22 mouse cellular contexts compared by ENCODE assay signal in genomic region chr12:110523526-110523925, GRCm38 (mm10).
"Had no signal": no experiment of that assay in that cellular context is flagged by ENCODE, and none has a peak within 500 bp of the region (broad histone marks: within the 10 kb centered on the region; RNA-seq: fewer than 3 reads in every experiment).

No protein-coding gene starts in this region.

- H3K27me3 ChIP-seq: kidney, embryonic 15.5 days; limb, embryonic 13.5 days; liver, embryonic 12.5 days; liver, embryonic 15.5 days; lung, embryonic 15.5 days; megakaryocyte, embryonic 14.5 days; midbrain, embryonic 13.5 days; neural tube, embryonic 13.5 days had no signal

- H3K4me1 ChIP-seq: limb, embryonic 10.5 days; liver, embryonic 12.5 days; liver, embryonic 15.5 days; lung, embryonic 15.5 days; midbrain, embryonic 10.5 days; midbrain, embryonic 13.5 days had no signal

- H3K9me3 ChIP-seq: kidney, embryonic 15.5 days; limb, embryonic 10.5 days; limb, embryonic 13.5 days; liver, embryonic 12.5 days; liver, embryonic 15.5 days; lung, embryonic 15.5 days; midbrain, embryonic 10.5 days; midbrain, embryonic 13.5 days; neural tube, embryonic 13.5 days had no signal

- H3K4me3 ChIP-seq: kidney, embryonic 15.5 days; layer of hippocampus, adult 2 months; limb, embryonic 10.5 days; limb, embryonic 13.5 days; liver, embryonic 12.5 days; liver, embryonic 15.5 days; lung, embryonic 15.5 days; megakaryocyte, embryonic 14.5 days; midbrain, embryonic 10.5 days; midbrain, embryonic 13.5 days; myocyte; neural tube, embryonic 13.5 days had no signal

- H3K27ac ChIP-seq: kidney, embryonic 15.5 days; layer of hippocampus, adult 2 months; limb, embryonic 10.5 days; limb, embryonic 13.5 days; liver, embryonic 12.5 days; liver, embryonic 15.5 days; lung, embryonic 15.5 days; midbrain, embryonic 10.5 days; midbrain, embryonic 13.5 days; neural tube, embryonic 13.5 days had no signal

- DNase-seq: kidney, adult 8-10 months; kidney, postnatal 14 days; layer of hippocampus, adult 9-11 months; liver; lung, adult 18-20 months; lung, postnatal 10 days; lung, postnatal 36 days; retina, postnatal 1 day; right cerebral cortex, postnatal 25 days; thymus, postnatal 25 days had no signal
